Mouse (Mus musculus): Measurements from ENCODE around the gene Iqcn. TPM values are rescaled to one million over a fixed set of nuclear protein-coding genes. Genes with fewer than 3 reads are reported as not detected.
A peak's percentile ranks its signal among the peaks of the same experiment; 100 is the strongest.

Gene Iqcn
- polyA plus RNA-seq, 1 experiment from 2014 or later: not detected

- H3K36me3 ChIP-seq (ENCODE audit: control insufficient read depth, insufficient read depth, low read length): peaks cover 19% of the 10 kb centered on the region; the same call in 1 of the 2 replicates
- H3K4me1 ChIP-seq (ENCODE audit: control insufficient read depth, insufficient read depth, low read length): peaks cover 11% of the 10 kb centered on the region
- H3K9me3 ChIP-seq (ENCODE audit: control insufficient read depth, low read length): no peaks in the 10 kb centered on the region
- peak overlapping the region; percentile 46 for H3K9ac ChIP-seq (ENCODE audit: low read depth, low read length)
- H3K4me2 ChIP-seq (ENCODE audit: low read depth, low read length): peak overlapping the region; percentile 37
- no peak for DNase-seq (ENCODE audit: low spot score)
- no peak overlapping the region for H3K4me3 ChIP-seq (ENCODE audit: low read depth, low read length)
- H3K27ac ChIP-seq (replicated peaks; ENCODE audit: low read depth, low read length): peak overlapping the region; percentile 39; the same call in 1 of the 2 replicates
- H3K27me3 ChIP-seq (replicated peaks; ENCODE audit: control insufficient read depth, insufficient read depth, low read length): no peaks in the 10 kb centered on the region
- 73% methylated on average over 3 of the region's 3 CpGs for WGBS
- no peak for ATAC-seq (ENCODE audit: low read depth)
Observed at GRCm38 (mm10) chr8:70682692-70683091, 20.6 kb upstream of the Iqcn start.

DNA sequence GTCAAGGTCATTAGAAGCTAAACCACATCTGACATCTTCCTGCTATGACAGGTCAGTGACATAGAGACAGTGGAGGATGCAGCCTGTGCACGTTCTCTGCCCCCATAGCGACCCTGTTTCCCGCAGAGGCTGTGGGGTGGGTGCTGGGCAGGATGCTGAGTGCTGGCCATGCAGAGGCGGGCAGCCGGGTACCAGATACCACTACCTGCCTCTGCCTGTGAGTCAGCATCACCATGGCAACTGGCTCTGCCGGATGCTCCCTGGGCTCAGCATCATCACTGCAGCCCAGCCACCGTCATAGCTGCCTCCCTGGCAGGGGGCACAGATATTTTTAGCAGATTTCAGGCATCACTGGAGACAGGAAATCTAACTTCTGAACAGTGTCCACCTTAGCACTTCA is 19.0 kb upstream of the Iqcn start:
- no peak overlapping the region for H3K4me2 ChIP-seq (ENCODE audit: low read depth, low read length)
- DNase-seq (ENCODE audit: low spot score): no peak
- 37% methylated on average over 4 of the region's 7 CpGs for WGBS
- peaks cover 5% of the 10 kb centered on the region; the same call in 1 of the 2 replicates for H3K36me3 ChIP-seq (ENCODE audit: control insufficient read depth, insufficient read depth, low read length)
- H3K9ac ChIP-seq (ENCODE audit: low read depth, low read length): no peak overlapping the region
- H3K27ac ChIP-seq (replicated peaks; ENCODE audit: low read depth, low read length): no peak overlapping the region
- H3K4me3 ChIP-seq (ENCODE audit: low read depth, low read length): no peak overlapping the region
- ATAC-seq (ENCODE audit: low read depth): no peak
- no peaks in the 10 kb centered on the region for H3K9me3 ChIP-seq (ENCODE audit: control insufficient read depth, low read length)
- H3K27me3 ChIP-seq (replicated peaks; ENCODE audit: control insufficient read depth, insufficient read depth, low read length): no peaks in the 10 kb centered on the region
- peaks cover 11% of the 10 kb centered on the region for H3K4me1 ChIP-seq (ENCODE audit: control insufficient read depth, insufficient read depth, low read length)

DNA sequence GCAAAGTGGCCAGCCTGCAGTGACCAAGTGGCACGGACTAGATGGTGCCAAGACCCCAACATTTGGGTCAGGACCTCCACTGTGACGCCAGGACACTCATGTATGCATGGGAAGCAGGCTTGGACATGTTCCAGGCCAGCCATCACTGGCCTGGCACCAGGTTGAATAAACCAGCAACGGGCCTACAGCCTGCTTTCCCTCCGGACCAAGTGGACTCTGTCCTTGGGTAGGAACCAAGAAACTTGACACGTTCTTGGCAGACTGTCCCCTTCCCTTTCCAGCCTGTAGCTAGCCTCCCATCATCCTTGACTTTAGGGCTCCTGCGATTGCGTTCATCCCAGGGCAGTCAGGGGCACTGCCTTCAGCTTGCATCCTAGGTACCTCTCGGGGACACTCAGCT is 15.7 kb upstream of the Iqcn start:
- ATAC-seq (ENCODE audit: low read depth) (no peak), DNase-seq (ENCODE audit: low spot score) (no peak)
- Histone ChIP-seq H3K4me3 (ENCODE audit: low read depth, low read length) (no peak overlapping the region), H3K27ac (replicated peaks; ENCODE audit: low read depth, low read length) (no peak overlapping the region), H3K27me3 (replicated peaks; ENCODE audit: control insufficient read depth, insufficient read depth, low read length) (no peaks in the 10 kb centered on the region), H3K9me3 (ENCODE audit: control insufficient read depth, low read length) (no peaks in the 10 kb centered on the region), H3K4me1 (ENCODE audit: control insufficient read depth, insufficient read depth, low read length) (peaks cover 14% of the 10 kb centered on the region; the same call in 1 of the 2 replicates), H3K9ac (ENCODE audit: low read depth, low read length) (no peak overlapping the region), H3K36me3 (ENCODE audit: control insufficient read depth, insufficient read depth, low read length) (no peaks in the 10 kb centered on the region), H3K4me2 (ENCODE audit: low read depth, low read length) (no peak overlapping the region)
- WGBS: 88% methylated on average over 8 of the region's 8 CpGs

DNA sequence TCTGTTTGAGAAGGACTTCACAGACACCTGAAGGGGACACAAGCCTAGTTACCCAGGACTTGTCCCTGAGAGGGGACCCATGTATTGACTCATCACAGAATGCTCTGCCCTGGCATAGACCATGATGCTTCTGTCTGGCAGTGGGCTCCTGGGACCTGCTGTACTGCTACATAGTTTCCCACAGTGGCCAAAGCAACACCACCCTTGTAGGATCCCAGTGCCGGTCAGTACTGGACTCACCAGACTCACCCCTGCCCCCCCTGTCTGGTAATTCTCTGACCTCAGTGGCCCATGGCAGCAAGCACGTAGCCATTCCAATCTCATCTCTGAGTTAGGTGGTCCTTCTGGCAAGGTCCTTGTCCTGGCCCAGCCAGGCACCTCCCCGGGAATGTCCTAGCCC is 15.1 kb upstream of the Iqcn start:
- ATAC-seq (ENCODE audit: low read depth): no peak
- no peak overlapping the region for H3K27ac ChIP-seq (replicated peaks; ENCODE audit: low read depth, low read length)
- DNase-seq (ENCODE audit: low spot score): no peak
- peaks cover 12% of the 10 kb centered on the region; the same call in 1 of the 2 replicates for H3K4me1 ChIP-seq (ENCODE audit: control insufficient read depth, insufficient read depth, low read length)
- no peak overlapping the region for H3K4me2 ChIP-seq (ENCODE audit: low read depth, low read length)
- no peak overlapping the region for H3K9ac ChIP-seq (ENCODE audit: low read depth, low read length)
- no peak overlapping the region for H3K4me3 ChIP-seq (ENCODE audit: low read depth, low read length)
- no peaks in the 10 kb centered on the region for H3K27me3 ChIP-seq (replicated peaks; ENCODE audit: control insufficient read depth, insufficient read depth, low read length)
- 94% methylated on average over 3 of the region's 3 CpGs for whole genome bisulfite sequencing
- no peaks in the 10 kb centered on the region for H3K36me3 ChIP-seq (ENCODE audit: control insufficient read depth, insufficient read depth, low read length)
- H3K9me3 ChIP-seq (ENCODE audit: control insufficient read depth, low read length): no peaks in the 10 kb centered on the region

DNA sequence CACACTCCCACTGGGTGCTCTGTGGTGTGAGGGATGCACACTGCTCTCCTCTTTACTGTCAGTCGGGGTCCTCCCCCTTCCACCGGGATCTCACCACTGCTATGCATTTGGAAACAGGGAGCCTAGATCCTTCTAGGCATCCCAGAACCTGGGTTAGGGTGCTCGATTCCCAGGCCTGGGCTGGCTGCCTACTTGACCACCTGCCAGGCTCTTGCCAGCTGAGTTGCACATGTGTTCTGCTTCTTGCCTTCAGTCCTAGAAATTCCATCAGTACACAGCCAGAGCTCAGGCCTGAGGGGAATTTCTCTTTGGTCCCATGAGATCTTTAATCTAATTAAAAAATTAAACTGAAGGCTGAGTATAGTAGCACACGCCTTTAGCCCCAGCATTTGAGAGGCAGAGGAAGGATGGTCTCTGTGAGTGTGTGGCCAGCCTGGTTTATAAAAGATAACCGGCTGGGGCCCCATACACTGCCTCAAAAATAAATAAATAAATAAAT is 13.3 kb upstream of the Iqcn start:
- H3K9me3 ChIP-seq (ENCODE audit: control insufficient read depth, low read length): no peaks in the 10 kb centered on the region
- peaks cover 13% of the 10 kb centered on the region; the same call in 1 of the 2 replicates for H3K4me1 ChIP-seq (ENCODE audit: control insufficient read depth, insufficient read depth, low read length)
- H3K27me3 ChIP-seq (replicated peaks; ENCODE audit: control insufficient read depth, insufficient read depth, low read length): no peaks in the 10 kb centered on the region
- H3K4me2 ChIP-seq (ENCODE audit: low read depth, low read length): no peak overlapping the region
- H3K4me3 ChIP-seq (ENCODE audit: low read depth, low read length): no peak overlapping the region
- ATAC-seq (ENCODE audit: low read depth): no peak
- DNase-seq (ENCODE audit: low spot score): no peak
- H3K9ac ChIP-seq (ENCODE audit: low read depth, low read length): no peak overlapping the region
- no peaks in the 10 kb centered on the region for H3K36me3 ChIP-seq (ENCODE audit: control insufficient read depth, insufficient read depth, low read length)
- 49% methylated on average over 5 of the region's 5 CpGs for WGBS
- H3K27ac ChIP-seq (replicated peaks; ENCODE audit: low read depth, low read length): no peak overlapping the region

DNA sequence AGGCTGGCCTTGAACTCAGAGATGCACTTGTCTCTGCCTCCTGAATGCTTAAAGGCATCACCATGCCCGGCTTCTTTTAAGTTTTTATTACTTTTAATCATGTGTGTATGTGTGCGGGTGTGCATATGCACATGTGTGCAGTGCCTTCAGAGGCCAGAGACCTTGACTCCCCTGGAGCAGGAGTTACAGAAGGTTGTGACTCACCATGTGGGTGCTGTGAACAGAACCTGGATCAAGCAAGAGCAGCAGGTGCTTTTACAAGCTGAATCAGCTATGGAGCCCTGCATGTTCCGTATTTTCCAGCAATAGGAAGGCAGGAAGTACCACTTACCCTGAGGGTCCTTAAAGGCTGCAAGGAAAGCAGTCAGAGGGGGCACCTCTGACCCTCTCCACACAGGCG is 12.0 kb upstream of the Iqcn start:
- Histone ChIP-seq H3K36me3 (ENCODE audit: control insufficient read depth, insufficient read depth, low read length) (no peaks in the 10 kb centered on the region), H3K4me3 (ENCODE audit: low read depth, low read length) (peak overlapping the region; percentile 39), H3K4me2 (ENCODE audit: low read depth, low read length) (peak overlapping the region; percentile 65), H3K4me1 (ENCODE audit: control insufficient read depth, insufficient read depth, low read length) (peaks cover 26% of the 10 kb centered on the region), H3K27ac (replicated peaks; ENCODE audit: low read depth, low read length) (peak overlapping the region; percentile 69), H3K9me3 (ENCODE audit: control insufficient read depth, low read length) (no peaks in the 10 kb centered on the region), H3K27me3 (replicated peaks; ENCODE audit: control insufficient read depth, insufficient read depth, low read length) (no peaks in the 10 kb centered on the region), H3K9ac (ENCODE audit: low read depth, low read length) (peak overlapping the region; percentile 70)
- DNase-seq (ENCODE audit: low spot score) (no peak), ATAC-seq (ENCODE audit: low read depth) (no peak; the same call in 1 of the 2 replicates)
- WGBS: 55% methylated on average over 4 of the region's 4 CpGs

DNA sequence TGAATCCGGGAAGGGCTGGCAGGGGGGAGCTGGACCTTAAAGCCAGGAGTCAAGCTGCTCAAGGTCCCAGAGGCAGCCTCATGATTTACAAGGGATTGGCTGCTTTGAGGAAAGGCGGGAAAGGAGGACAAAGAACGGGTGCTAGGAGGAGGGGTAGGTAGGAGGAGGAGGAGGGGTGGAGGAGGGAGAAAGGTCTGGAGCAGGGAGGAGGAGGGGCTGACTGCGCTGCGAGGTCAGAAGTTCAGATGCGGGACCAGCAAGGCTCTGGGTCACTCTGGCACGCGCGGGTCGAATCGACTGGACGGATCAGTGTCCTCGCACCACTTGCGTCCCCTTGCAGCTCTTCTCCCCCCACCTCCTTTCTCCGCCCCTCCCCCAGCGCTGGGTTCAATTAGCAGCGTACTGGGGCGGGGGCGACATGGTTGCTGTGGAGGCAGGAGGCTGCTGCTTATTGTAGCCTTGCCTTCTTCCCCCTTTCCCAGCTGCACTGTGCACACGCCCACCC is 11.5 kb upstream of the Iqcn start:
- peak; percentile 67 for ATAC-seq (ENCODE audit: low read depth)
- peak; percentile 90 for DNase-seq (ENCODE audit: low spot score)
- H3K4me1 ChIP-seq (ENCODE audit: control insufficient read depth, insufficient read depth, low read length): peaks cover 32% of the 10 kb centered on the region
- peak overlapping the region; percentile 65 for H3K4me2 ChIP-seq (ENCODE audit: low read depth, low read length)
- H3K27ac ChIP-seq (replicated peaks; ENCODE audit: low read depth, low read length): peak overlapping the region; percentile 69
- WGBS: 0% methylated on average over 5 of the region's 20 CpGs
- H3K9me3 ChIP-seq (ENCODE audit: control insufficient read depth, low read length): no peaks in the 10 kb centered on the region
- H3K27me3 ChIP-seq (replicated peaks; ENCODE audit: control insufficient read depth, insufficient read depth, low read length): no peaks in the 10 kb centered on the region
- H3K9ac ChIP-seq (ENCODE audit: low read depth, low read length): peak overlapping the region; percentile 70
- no peaks in the 10 kb centered on the region for H3K36me3 ChIP-seq (ENCODE audit: control insufficient read depth, insufficient read depth, low read length)
- peak overlapping the region; percentile 39 for H3K4me3 ChIP-seq (ENCODE audit: low read depth, low read length)

DNA sequence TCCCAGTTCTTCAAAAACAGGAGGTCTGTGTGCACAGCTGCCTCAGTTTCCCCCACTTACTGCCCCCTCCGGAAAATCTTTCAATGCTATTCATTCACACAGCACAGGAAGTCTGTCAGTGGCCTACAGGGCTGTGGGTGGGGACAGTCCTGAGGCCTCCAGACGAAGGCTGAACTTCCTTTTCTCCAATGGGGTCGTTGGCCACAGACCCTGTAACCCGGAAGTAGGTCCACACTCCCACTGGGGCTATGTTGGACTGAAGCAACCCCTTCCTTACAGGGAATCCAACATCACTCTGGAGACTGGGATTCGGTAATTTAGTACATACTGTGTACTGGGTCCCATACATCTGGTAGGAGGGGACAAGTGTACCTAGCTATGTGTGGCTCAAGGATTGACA is 9.6 kb upstream of the Iqcn start:
- Histone ChIP-seq H3K27ac (replicated peaks; ENCODE audit: low read depth, low read length) (no peak overlapping the region), H3K4me3 (ENCODE audit: low read depth, low read length) (no peak overlapping the region), H3K27me3 (replicated peaks; ENCODE audit: control insufficient read depth, insufficient read depth, low read length) (no peaks in the 10 kb centered on the region), H3K9me3 (ENCODE audit: control insufficient read depth, low read length) (no peaks in the 10 kb centered on the region), H3K4me2 (ENCODE audit: low read depth, low read length) (no peak overlapping the region), H3K4me1 (ENCODE audit: control insufficient read depth, insufficient read depth, low read length) (peaks cover 46% of the 10 kb centered on the region), H3K9ac (ENCODE audit: low read depth, low read length) (no peak overlapping the region), H3K36me3 (ENCODE audit: control insufficient read depth, insufficient read depth, low read length) (no peaks in the 10 kb centered on the region)
- no peak for DNase-seq (ENCODE audit: low spot score)
- ATAC-seq (ENCODE audit: low read depth): no peak
- WGBS: 64% methylated on average over 5 of the region's 5 CpGs
